Mouse (Mus musculus) embryonic facial prominence, embryonic 15.5 days (tissue): ENCODE data around the gene Kbtbd4. TPM values are rescaled to one million over a fixed set of nuclear protein-coding genes. Genes with fewer than 3 reads are reported as not detected.

Experiments
- ATAC-seq: fragments of 200-750 bp; cut with Nextera tagmentation; 2 replicates; pipeline ENCODE4 v1.8.0; 2017; ENCODE audit warnings: low read depth, moderate TSS enrichment; ENCODE audit not compliant: insufficient number of reproducible peaks, low FRiP score, low TSS enrichment
- H3K27ac ChIP-seq: fragments of 300-500 bp; sonication (generic); replicated peaks from 2 replicates; pipeline ENCODE4 v1.5.1; 2015; ENCODE audit warnings: mild to moderate bottlenecking, inconsistent platforms
- H3K27me3 ChIP-seq: fragments of 300-500 bp; sonication (generic); 2 replicates; pipeline ENCODE4 v1.6.1; 2015; ENCODE audit warnings: inconsistent platforms
- H3K36me3 ChIP-seq: fragments of 300-500 bp; sonication (generic); 2 replicates; pipeline ENCODE4 v1.6.1; 2015; ENCODE audit warnings: mild to moderate bottlenecking, inconsistent platforms
- H3K4me1 ChIP-seq: fragments of 300-500 bp; sonication (generic); 2 replicates; pipeline ENCODE4 v1.6.1; 2015; ENCODE audit warnings: inconsistent platforms
- H3K4me2 ChIP-seq: fragments of 300-500 bp; sonication (generic); replicated peaks from 2 replicates; pipeline ENCODE4 v1.6.1; 2015; ENCODE audit warnings: mild to moderate bottlenecking, inconsistent platforms
- H3K4me3 ChIP-seq: fragments of 300-500 bp; sonication (generic); replicated peaks from 2 replicates; pipeline ENCODE4 v1.5.1; 2015; ENCODE audit warnings: mild to moderate bottlenecking, inconsistent platforms
- H3K9ac ChIP-seq: fragments of 300-500 bp; sonication (generic); 2 replicates; pipeline ENCODE4 v1.6.1; 2015; ENCODE audit warnings: inconsistent platforms
- H3K9me3 ChIP-seq: fragments of 300-500 bp; sonication (generic); replicated peaks from 2 replicates; pipeline ENCODE4 v1.6.1; 2016; ENCODE audit warnings: inconsistent platforms
- WGBS: fragments of 180-500 bp; shearing (Covaris S2); methylation state at CpG from one replicate; pipeline ENCODE4 v1.1.7; 2015; 5-methylcytosine and 5-hydroxymethylcytosine counted together
- polyA plus RNA-seq: library from polyadenylated mRNA; unstranded; fragments of >200 nt; fragmentation: Nextera tagmentation; extraction: Ambion mirVana; gene quantifications from 2 replicates; pipeline ENCODE4 v1.2.1, GENCODE M21; 2015

The Kbtbd4 gene
- 37.4 and 37.6 TPM in 2 replicates for polyA plus RNA-seq

- Histone ChIP-seq H3K4me2 (peak within 1 kb of the TSS; percentile 60), H3K36me3 (peaks cover 39% of the 10 kb centered on the region), H3K4me1 (peaks cover 27% of the 10 kb centered on the region), H3K9me3 (no peaks in the 10 kb centered on the region), H3K27me3 (no peaks in the 10 kb centered on the region), H3K4me3 (peak within 1 kb of the TSS; percentile 96), H3K9ac (peak within 1 kb of the TSS; percentile 84), H3K27ac (peak within 1 kb of the TSS; percentile 95)
- ATAC-seq = peak; percentile 86
- WGBS = under 1% methylated on average over 43 of the region's 43 CpGs
Measured at GRCm38 (mm10) chr2:90904076-90904855, at the start of gene Kbtbd4, which contains the start of gene Ndufs3. Gene Kbtbd4, plus strand, starts transcription at chr2:90904740. Gene Ndufs3, minus strand, starts transcription at chr2:90904827.

GRCm38 (mm10) chr2:90861486-90861885 is 43.1 kb upstream of the Kbtbd4 start:
- ATAC-seq = no peak
- H3K36me3 ChIP-seq = peaks cover 69% of the 10 kb centered on the region
- no peak overlapping the region for H3K27ac ChIP-seq
- no peaks in the 10 kb centered on the region for H3K27me3 ChIP-seq
- WGBS = 92% methylated on average over 2 of the region's 2 CpGs
- H3K9ac ChIP-seq = no peak overlapping the region
- no peak overlapping the region for H3K4me3 ChIP-seq
- no peaks in the 10 kb centered on the region for H3K4me1 ChIP-seq
- no peak overlapping the region for H3K4me2 ChIP-seq
- H3K9me3 ChIP-seq = no peaks in the 10 kb centered on the region

GRCm38 (mm10) chr2:90864184-90864583 is 40.4 kb upstream of the Kbtbd4 start:
- Histone ChIP-seq H3K4me1 (no peaks in the 10 kb centered on the region), H3K27ac (no peak overlapping the region), H3K9ac (no peak overlapping the region), H3K36me3 (peaks cover 75% of the 10 kb centered on the region), H3K27me3 (no peaks in the 10 kb centered on the region), H3K9me3 (no peaks in the 10 kb centered on the region), H3K4me3 (no peak overlapping the region), H3K4me2 (no peak overlapping the region)
- no peak for ATAC-seq

GRCm38 (mm10) chr2:90866524-90866923 is 38.0 kb upstream of the Kbtbd4 start:
- Histone ChIP-seq H3K4me1 (no peaks in the 10 kb centered on the region), H3K9ac (no peak overlapping the region), H3K36me3 (peaks cover 59% of the 10 kb centered on the region), H3K4me3 (no peak overlapping the region), H3K27me3 (no peaks in the 10 kb centered on the region), H3K4me2 (no peak overlapping the region), H3K27ac (no peak overlapping the region), H3K9me3 (no peaks in the 10 kb centered on the region)
- 20% methylated on average over 3 of the region's 3 CpGs for WGBS
- ATAC-seq = peak; percentile 85

- peak overlapping the region; percentile 60 for H3K27ac ChIP-seq
- no peak overlapping the region for H3K4me2 ChIP-seq
- H3K9me3 ChIP-seq = no peaks in the 10 kb centered on the region
- H3K4me3 ChIP-seq = no peak overlapping the region
- H3K36me3 ChIP-seq = peaks cover 31% of the 10 kb centered on the region
- no peak overlapping the region for H3K9ac ChIP-seq
- H3K4me1 ChIP-seq = no peaks in the 10 kb centered on the region
- 32% methylated on average over 4 of the region's 4 CpGs for WGBS
- H3K27me3 ChIP-seq = no peaks in the 10 kb centered on the region
- ATAC-seq = peak; percentile 46; the same call in 1 of the 2 replicates
Measured at GRCm38 (mm10) chr2:90870136-90870601, 34.4 kb upstream of the Kbtbd4 start.

GRCm38 (mm10) chr2:90871180-90871961 is 33.2 kb upstream of the Kbtbd4 start:
- Histone ChIP-seq H3K36me3 (peaks cover 20% of the 10 kb centered on the region; the same call in 1 of the 2 replicates), H3K9me3 (no peaks in the 10 kb centered on the region), H3K9ac (no peak overlapping the region), H3K27ac (no peak overlapping the region), H3K4me3 (no peak overlapping the region), H3K27me3 (no peaks in the 10 kb centered on the region), H3K4me1 (no peaks in the 10 kb centered on the region), H3K4me2 (no peak overlapping the region)
- 57% methylated on average over 8 of the region's 8 CpGs for WGBS
- no peak for ATAC-seq

- Histone ChIP-seq H3K36me3 (no peaks in the 10 kb centered on the region), H3K4me2 (no peak overlapping the region), H3K4me3 (no peak overlapping the region), H3K27me3 (no peaks in the 10 kb centered on the region), H3K4me1 (no peaks in the 10 kb centered on the region), H3K27ac (no peak overlapping the region), H3K9me3 (no peaks in the 10 kb centered on the region), H3K9ac (no peak overlapping the region)
- no peak for ATAC-seq
- WGBS = 94% methylated on average over 1 of the region's 1 CpGs
Measured at GRCm38 (mm10) chr2:90874025-90874424, 30.5 kb upstream of the Kbtbd4 start.

GRCm38 (mm10) chr2:90875239-90875638 is 29.3 kb upstream of the Kbtbd4 start:
- Histone ChIP-seq H3K4me2 (no peak overlapping the region), H3K36me3 (no peaks in the 10 kb centered on the region), H3K9ac (no peak overlapping the region), H3K27me3 (no peaks in the 10 kb centered on the region), H3K27ac (no peak overlapping the region), H3K4me1 (no peaks in the 10 kb centered on the region), H3K9me3 (no peaks in the 10 kb centered on the region), H3K4me3 (no peak overlapping the region)
- no peak for ATAC-seq
- 55% methylated on average over 2 of the region's 2 CpGs for WGBS

- Histone ChIP-seq H3K27me3 (no peaks in the 10 kb centered on the region), H3K4me3 (no peak overlapping the region), H3K4me2 (no peak overlapping the region), H3K4me1 (no peaks in the 10 kb centered on the region), H3K36me3 (no peaks in the 10 kb centered on the region), H3K9me3 (no peaks in the 10 kb centered on the region), H3K9ac (no peak overlapping the region), H3K27ac (no peak overlapping the region)
- WGBS = 51% methylated on average over 5 of the region's 5 CpGs
- no peak for ATAC-seq
Measured at GRCm38 (mm10) chr2:90877584-90878259, 26.8 kb upstream of the Kbtbd4 start.

- H3K4me2 ChIP-seq = no peak overlapping the region
Measured at GRCm38 (mm10) chr2:90879419-90879818, 25.1 kb upstream of the Kbtbd4 start.

More at GRCm38 (mm10) chr2:90879419-90879818, 25.1 kb upstream of the Kbtbd4 start:
- Histone ChIP-seq H3K9me3 (no peaks in the 10 kb centered on the region), H3K9ac (no peak overlapping the region), H3K36me3 (no peaks in the 10 kb centered on the region), H3K27ac (no peak overlapping the region), H3K4me3 (no peak overlapping the region), H3K4me1 (no peaks in the 10 kb centered on the region), H3K27me3 (no peaks in the 10 kb centered on the region)
- no peak for ATAC-seq
